Mouse (Mus musculus) neural tube, embryonic 13.5 days (tissue): Measurements from ENCODE around the gene Kctd7. TPM values are rescaled to one million over a fixed set of nuclear protein-coding genes. Genes with fewer than 3 reads are reported as not detected.

Source experiments
- ATAC-seq: fragments of 200-750 bp; cut with Nextera tagmentation; 2 replicates; pipeline ENCODE4 v1.8.0; 2017; ENCODE audit warnings: low read depth, mild to moderate bottlenecking, moderate TSS enrichment, moderate library complexity
- H3K27ac ChIP-seq: fragments of 300-500 bp; sonication (generic); replicated peaks from 2 replicates; pipeline ENCODE4 v1.5.1; 2015; ENCODE audit warnings: moderate library complexity, mild to moderate bottlenecking, inconsistent platforms
- H3K27me3 ChIP-seq: fragments of 300-500 bp; sonication (generic); 2 replicates; pipeline ENCODE4 v1.6.1; 2015; ENCODE audit warnings: mild to moderate bottlenecking, inconsistent platforms
- H3K36me3 ChIP-seq: fragments of 300-500 bp; sonication (generic); 2 replicates; pipeline ENCODE4 v1.6.1; 2015; ENCODE audit warnings: mild to moderate bottlenecking, inconsistent platforms
- H3K4me1 ChIP-seq: fragments of 300-500 bp; sonication (generic); replicated peaks from 2 replicates; pipeline ENCODE4 v1.6.1; 2015; ENCODE audit warnings: inconsistent platforms
- H3K4me2 ChIP-seq: fragments of 300-500 bp; sonication (generic); 2 replicates; pipeline ENCODE4 v1.6.1; 2015; ENCODE audit warnings: inconsistent platforms, mild to moderate bottlenecking, moderate library complexity
- H3K4me3 ChIP-seq: fragments of 300-500 bp; sonication (generic); 2 replicates; pipeline ENCODE4 v1.5.1; 2015; ENCODE audit warnings: mild to moderate bottlenecking, inconsistent platforms
- H3K9ac ChIP-seq: fragments of 300-500 bp; sonication (generic); 2 replicates; pipeline ENCODE4 v1.6.1; 2015; ENCODE audit warnings: moderate library complexity, mild to moderate bottlenecking, inconsistent platforms
- H3K9me3 ChIP-seq: fragments of 300-500 bp; sonication (generic); 2 replicates; pipeline ENCODE4 v1.6.1; 2016; ENCODE audit warnings: inconsistent platforms
- WGBS: fragments of 180-500 bp; shearing (Covaris S2); methylation state at CpG from one replicate; pipeline ENCODE4 v1.1.7; 2015; 5-methylcytosine and 5-hydroxymethylcytosine counted together
- polyA plus RNA-seq: library from polyadenylated mRNA; unstranded; fragments of >200 nt; fragmentation: Nextera tagmentation; extraction: Ambion mirVana; gene quantifications from 2 replicates; pipeline ENCODE4 v1.2.1, GENCODE M21; 2015

Kctd7 gene
- polyA plus RNA-seq = 15.1 and 16.7 TPM in 2 replicates

GRCm38 (mm10) chr5:130144334-130145312, at the start of gene Kctd7:
Kctd7 (plus strand) TSS chr5:130144861.
- Histone ChIP-seq H3K4me2 (peak within 1 kb of the TSS; percentile 84), H3K4me3 (peak within 1 kb of the TSS; percentile 69), H3K27me3 (no peaks in the 10 kb centered on the region), H3K27ac (peak within 1 kb of the TSS; percentile 87), H3K36me3 (peaks cover 17% of the 10 kb centered on the region), H3K9me3 (no peaks in the 10 kb centered on the region), H3K4me1 (peaks cover 28% of the 10 kb centered on the region), H3K9ac (peak within 1 kb of the TSS; percentile 84)
- WGBS = 1% methylated on average over 66 of the region's 66 CpGs
- ATAC-seq = peak; percentile 98

GRCm38 (mm10) chr5:130096754-130097153, 47.9 kb upstream of the Kctd7 start:
- Histone ChIP-seq H3K27ac (no peak overlapping the region), H3K27me3 (no peaks in the 10 kb centered on the region), H3K9ac (no peak overlapping the region), H3K4me2 (no peak overlapping the region), H3K9me3 (no peaks in the 10 kb centered on the region), H3K36me3 (peaks cover 6% of the 10 kb centered on the region), H3K4me1 (no peaks in the 10 kb centered on the region), H3K4me3 (no peak overlapping the region)
- no peak for ATAC-seq
- 56% methylated on average over 12 of the region's 12 CpGs for WGBS

- Histone ChIP-seq H3K27ac (no peak overlapping the region), H3K36me3 (peaks cover 17% of the 10 kb centered on the region), H3K4me3 (no peak overlapping the region), H3K9ac (no peak overlapping the region), H3K27me3 (no peaks in the 10 kb centered on the region), H3K4me1 (no peaks in the 10 kb centered on the region), H3K9me3 (no peaks in the 10 kb centered on the region), H3K4me2 (no peak overlapping the region)
- 88% methylated on average over 2 of the region's 2 CpGs for WGBS
- ATAC-seq = no peak
Observed at GRCm38 (mm10) chr5:130097837-130098236, 46.8 kb upstream of the Kctd7 start.

- WGBS = 97% methylated on average over 17 of the region's 17 CpGs
- Histone ChIP-seq H3K4me1 (no peaks in the 10 kb centered on the region), H3K9me3 (no peaks in the 10 kb centered on the region), H3K4me2 (no peak overlapping the region), H3K4me3 (no peak overlapping the region), H3K27me3 (no peaks in the 10 kb centered on the region), H3K36me3 (peaks cover 36% of the 10 kb centered on the region), H3K9ac (no peak overlapping the region), H3K27ac (no peak overlapping the region)
- no peak for ATAC-seq
Observed at GRCm38 (mm10) chr5:130101724-130102123, 42.9 kb upstream of the Kctd7 start.

GRCm38 (mm10) chr5:130109348-130109747, 35.3 kb upstream of the Kctd7 start:
- peaks cover 30% of the 10 kb centered on the region for H3K36me3 ChIP-seq
- no peak for ATAC-seq
- no peak overlapping the region for H3K27ac ChIP-seq
- no peak overlapping the region for H3K9ac ChIP-seq
- no peaks in the 10 kb centered on the region for H3K27me3 ChIP-seq
- H3K4me1 ChIP-seq = no peaks in the 10 kb centered on the region
- no peaks in the 10 kb centered on the region for H3K9me3 ChIP-seq
- no peak overlapping the region for H3K4me2 ChIP-seq
- no peak overlapping the region for H3K4me3 ChIP-seq
- 92% methylated on average over 3 of the region's 3 CpGs for WGBS

- Histone ChIP-seq H3K36me3 (peaks cover 31% of the 10 kb centered on the region), H3K27me3 (no peaks in the 10 kb centered on the region), H3K27ac (no peak overlapping the region), H3K4me3 (no peak overlapping the region), H3K9ac (no peak overlapping the region), H3K4me1 (no peaks in the 10 kb centered on the region), H3K4me2 (no peak overlapping the region), H3K9me3 (no peaks in the 10 kb centered on the region)
- WGBS = 76% methylated on average over 12 of the region's 12 CpGs
- ATAC-seq = no peak
Observed at GRCm38 (mm10) chr5:130110632-130111464, 33.8 kb upstream of the Kctd7 start.

- peaks cover 37% of the 10 kb centered on the region for H3K36me3 ChIP-seq
- no peaks in the 10 kb centered on the region for H3K9me3 ChIP-seq
- no peak overlapping the region for H3K4me2 ChIP-seq
- H3K4me1 ChIP-seq = peaks cover 5% of the 10 kb centered on the region; the same call in 1 of the 2 replicates
- no peak overlapping the region for H3K4me3 ChIP-seq
- no peak for ATAC-seq
- H3K27me3 ChIP-seq = no peaks in the 10 kb centered on the region
- H3K9ac ChIP-seq = no peak overlapping the region
- H3K27ac ChIP-seq = no peak overlapping the region
Observed at GRCm38 (mm10) chr5:130112653-130113052, 32.0 kb upstream of the Kctd7 start.

GRCm38 (mm10) chr5:130116116-130116515, 28.5 kb upstream of the Kctd7 start:
- H3K27me3 ChIP-seq = no peaks in the 10 kb centered on the region
- no peak overlapping the region for H3K27ac ChIP-seq
- no peak overlapping the region for H3K4me2 ChIP-seq
- ATAC-seq = no peak
- no peaks in the 10 kb centered on the region for H3K9me3 ChIP-seq
- H3K4me3 ChIP-seq = no peak overlapping the region
- WGBS = 90% methylated on average over 12 of the region's 12 CpGs
- H3K9ac ChIP-seq = no peak overlapping the region
- H3K36me3 ChIP-seq = peaks cover 21% of the 10 kb centered on the region
- H3K4me1 ChIP-seq = peaks cover 26% of the 10 kb centered on the region

- no peak overlapping the region for H3K4me3 ChIP-seq
- H3K27ac ChIP-seq = no peak overlapping the region
- WGBS = 83% methylated on average over 7 of the region's 7 CpGs
- no peaks in the 10 kb centered on the region for H3K27me3 ChIP-seq
- no peaks in the 10 kb centered on the region for H3K9me3 ChIP-seq
- ATAC-seq = no peak
- H3K4me2 ChIP-seq = no peak overlapping the region
- peaks cover 21% of the 10 kb centered on the region for H3K36me3 ChIP-seq
- peaks cover 27% of the 10 kb centered on the region for H3K4me1 ChIP-seq
- no peak overlapping the region for H3K9ac ChIP-seq
Observed at GRCm38 (mm10) chr5:130116857-130117256, 27.8 kb upstream of the Kctd7 start.

GRCm38 (mm10) chr5:130117932-130118331, 26.7 kb upstream of the Kctd7 start:
- Histone ChIP-seq H3K9ac (no peak overlapping the region), H3K4me2 (no peak overlapping the region), H3K4me1 (peaks cover 27% of the 10 kb centered on the region), H3K27me3 (no peaks in the 10 kb centered on the region), H3K27ac (peak overlapping the region; percentile 74), H3K4me3 (no peak overlapping the region), H3K36me3 (peaks cover 21% of the 10 kb centered on the region), H3K9me3 (no peaks in the 10 kb centered on the region)
- WGBS = 64% methylated on average over 6 of the region's 6 CpGs
- no peak for ATAC-seq

GRCm38 (mm10) chr5:130119236-130119635, 25.4 kb upstream of the Kctd7 start:
- H3K9ac ChIP-seq = no peak overlapping the region
- peak overlapping the region; percentile 49 for H3K27ac ChIP-seq
- WGBS = 81% methylated on average over 3 of the region's 3 CpGs
- no peak overlapping the region for H3K4me2 ChIP-seq
- peaks cover 21% of the 10 kb centered on the region for H3K36me3 ChIP-seq
- H3K27me3 ChIP-seq = no peaks in the 10 kb centered on the region
- H3K4me1 ChIP-seq = peaks cover 34% of the 10 kb centered on the region
- ATAC-seq = no peak
- H3K4me3 ChIP-seq = no peak overlapping the region
- no peaks in the 10 kb centered on the region for H3K9me3 ChIP-seq
